Mouse (Mus musculus) layer of hippocampus, postnatal 25 days (tissue): ENCODE measurements at regions not wholly inside any gene's neighbourhood (a gene's known extent, or its start where the extent isn't known, plus 50 kb on each side); places are given as distances from the start of the nearest gene placed in this dataset.

Experiments
- DNase-seq, 2 experiments: peaks; one replicate each; pipeline ENCODE4 v3.0.0; 2022; ENCODE audit warnings: mixed read lengths in 2 of 2, low spot score in 1 of 2; ENCODE audit errors: extremely low spot score in 1 of 2

DNA sequence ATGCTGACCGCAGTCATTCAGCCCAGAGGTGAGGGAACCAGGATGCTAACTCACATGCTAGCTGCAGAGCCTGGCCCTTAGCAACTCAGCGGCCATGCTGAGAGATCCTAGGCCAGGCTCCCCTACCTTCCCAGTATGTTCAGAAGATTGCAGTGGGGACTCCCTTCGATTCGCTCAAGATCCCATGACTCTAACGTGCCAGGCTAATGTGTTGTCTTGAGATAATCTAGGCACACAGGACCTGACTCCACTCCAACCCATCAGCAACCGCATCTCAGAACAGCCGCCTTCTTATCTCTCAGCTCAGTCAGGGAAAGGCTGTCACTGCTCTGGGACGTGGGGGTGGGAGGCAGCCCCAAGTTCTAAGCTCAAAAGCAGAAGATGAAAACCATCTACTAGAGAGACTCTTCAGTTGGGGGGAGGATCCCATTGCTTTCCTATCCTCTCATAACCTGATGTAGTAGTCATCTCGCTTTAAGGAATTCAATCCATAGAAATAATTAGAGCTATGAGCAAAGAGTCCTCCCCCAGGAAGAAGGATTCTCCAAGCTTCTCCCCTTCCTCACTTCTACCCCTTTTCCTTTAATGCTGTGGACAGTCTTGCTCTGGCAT, 114.2 kb upstream of the Kit start:
- no peak for DNase-seq

DNA sequence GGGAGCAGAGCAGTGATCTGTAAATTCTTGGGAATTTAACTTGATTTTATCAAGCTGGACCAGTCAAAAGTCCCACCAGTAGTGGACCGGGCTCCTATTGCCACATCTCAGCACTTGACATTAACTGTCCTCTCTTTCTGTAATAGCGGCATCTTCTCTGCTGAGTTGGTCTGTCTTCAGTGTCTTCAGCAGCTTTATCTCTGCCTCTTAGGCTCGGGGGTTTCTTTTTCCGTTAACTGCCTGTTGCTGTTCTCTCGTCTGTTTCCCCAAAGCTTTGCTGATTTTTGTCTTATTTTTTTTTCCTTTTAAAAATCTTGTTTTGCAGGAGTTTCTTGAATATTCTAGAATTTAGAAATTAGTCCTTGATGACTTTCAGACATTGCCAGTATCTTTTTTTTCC, 113.3 kb upstream of the Kit start:
- no peak for DNase-seq

DNA sequence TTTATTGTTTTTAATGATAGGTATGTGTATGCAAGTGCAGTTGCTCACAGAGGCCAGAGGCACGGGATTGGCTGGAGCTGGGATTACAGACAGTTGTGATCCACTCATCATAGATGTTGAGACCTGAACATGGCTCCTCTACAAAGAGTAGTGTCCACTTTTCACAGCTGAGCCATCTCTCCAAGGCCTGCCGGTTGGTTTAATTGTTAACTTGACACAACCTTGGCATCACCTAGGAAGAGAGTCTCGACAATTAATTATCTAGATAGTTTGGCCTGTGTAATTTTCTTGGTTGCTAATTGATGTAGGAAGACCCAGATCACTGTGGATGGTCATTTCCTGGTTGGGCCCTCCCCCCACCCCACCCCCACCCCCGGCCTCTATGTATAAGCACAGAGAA, 111.1 kb upstream of the Kit start:
- no peak for DNase-seq

DNA sequence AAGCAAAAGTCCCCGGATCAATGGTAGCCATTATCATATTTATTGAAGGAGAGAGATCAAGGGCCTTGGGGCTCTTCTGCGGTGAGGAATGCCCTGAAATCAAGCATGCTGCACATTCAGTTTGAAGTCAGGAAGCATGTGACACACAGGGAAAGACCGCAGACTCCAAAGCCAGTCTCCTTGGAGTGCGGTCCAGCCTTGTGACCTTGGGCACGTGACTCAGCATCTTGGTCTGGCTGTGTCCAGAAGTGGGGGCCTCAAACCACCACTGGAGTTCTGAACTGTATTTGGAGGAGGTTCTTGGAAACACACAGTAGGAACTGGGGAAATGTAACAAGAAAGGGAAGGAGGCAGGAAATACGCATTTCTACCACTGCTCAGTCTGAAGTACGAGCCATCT, 109.0 kb upstream of the Kit start:
- DNase-seq, result no peak

DNA sequence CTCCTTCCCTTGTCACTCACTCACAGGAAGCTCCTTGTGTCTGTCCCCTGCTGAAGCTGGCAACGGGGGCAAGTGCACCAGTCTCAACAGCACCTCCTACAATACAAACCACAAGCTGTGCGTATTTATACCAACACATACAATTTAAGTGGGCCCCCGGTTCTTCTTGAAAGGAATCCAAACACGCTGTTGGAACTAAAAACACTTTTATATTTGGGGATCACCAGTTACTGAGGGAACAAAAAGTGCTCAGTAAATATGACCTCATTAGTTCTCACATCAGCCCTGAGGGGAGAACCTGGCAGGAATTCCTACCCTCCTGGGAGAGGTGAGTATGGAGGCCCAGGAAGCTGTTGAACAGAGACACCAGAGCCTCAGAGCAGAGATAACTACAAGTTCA, 107.8 kb upstream of the Kit start:
- no peak for DNase-seq

DNA sequence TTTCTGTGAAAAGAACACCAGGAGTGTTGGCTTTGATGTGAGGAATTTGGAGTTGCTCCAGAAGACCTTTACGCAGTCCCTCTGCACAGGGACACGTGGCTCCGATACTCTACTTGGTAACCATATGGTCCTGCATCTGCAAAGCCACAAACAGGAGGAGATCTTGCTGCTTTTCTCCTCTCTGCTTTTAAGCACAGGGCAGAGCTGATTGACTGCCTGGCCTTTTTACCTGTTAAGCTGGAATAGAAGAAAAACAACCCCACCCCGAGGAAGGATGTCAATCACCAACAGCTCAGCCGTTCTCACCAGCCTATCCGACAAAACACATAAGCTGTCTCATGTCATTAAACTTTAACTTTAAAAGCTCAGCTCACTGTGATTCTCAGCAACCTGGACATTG, 106.8 kb upstream of the Kit start:
- DNase-seq, result no peak

DNA sequence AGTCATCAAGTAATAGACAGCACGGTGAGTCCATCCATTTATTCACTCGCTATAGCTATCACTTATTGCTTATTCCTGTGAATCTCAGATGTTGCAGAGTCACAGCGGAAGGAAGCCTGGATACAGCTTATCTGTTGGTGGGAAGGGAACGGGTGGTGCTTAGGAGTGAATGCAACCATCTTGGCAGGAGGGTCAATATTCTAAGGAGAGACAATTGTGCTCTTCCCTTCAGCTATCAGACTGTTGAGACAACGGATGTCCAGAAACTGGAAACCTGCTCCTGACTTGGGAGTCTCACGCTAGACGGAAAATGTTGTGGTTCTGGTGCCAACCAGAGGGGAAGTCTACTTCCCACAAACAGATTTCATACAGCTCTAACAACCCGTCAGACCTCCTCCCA, 103.7 kb upstream of the Kit start:
- no peak for DNase-seq

DNA sequence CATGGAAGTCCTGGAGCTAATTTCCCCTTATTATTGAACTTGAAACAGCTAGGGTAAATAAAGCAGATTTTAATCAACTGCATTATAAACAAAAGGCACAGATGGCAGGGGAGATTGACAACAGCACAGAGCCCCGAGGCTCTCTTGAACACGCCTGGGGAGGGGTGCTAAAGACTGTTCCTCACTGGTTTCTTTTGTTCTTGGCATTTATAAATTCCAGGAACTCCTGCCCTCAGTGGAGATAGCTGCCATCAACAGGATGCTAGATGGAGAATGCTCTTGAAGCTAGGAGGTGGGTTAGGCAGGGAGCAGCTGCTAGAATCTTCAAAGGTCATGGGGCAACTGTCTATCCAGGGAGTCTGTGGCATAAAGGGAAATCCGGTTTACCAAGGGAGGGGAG, 102.2 kb upstream of the Kit start:
- DNase-seq, result no peak

DNA sequence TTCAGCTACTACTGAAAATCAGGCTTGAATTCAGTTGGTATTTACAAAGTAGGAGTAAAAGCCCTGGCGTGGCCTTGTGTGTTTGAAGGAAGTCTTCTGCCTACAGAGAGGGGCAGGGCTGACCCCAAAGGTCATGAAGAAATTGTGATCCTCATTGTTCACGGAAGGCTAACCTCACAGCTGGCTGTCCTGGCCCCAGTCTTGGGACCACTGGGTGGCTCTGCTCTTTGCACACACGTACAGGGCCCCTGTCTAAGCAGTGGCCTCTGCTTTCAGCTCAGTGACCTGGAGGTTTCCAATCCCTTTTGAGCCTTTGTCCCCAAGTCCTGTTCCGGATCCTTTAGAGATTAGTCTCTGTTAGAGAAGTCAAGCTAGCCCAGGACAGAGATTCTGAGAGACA, 99.3 kb upstream of the Kit start:
- DNase-seq, result no peak

DNA sequence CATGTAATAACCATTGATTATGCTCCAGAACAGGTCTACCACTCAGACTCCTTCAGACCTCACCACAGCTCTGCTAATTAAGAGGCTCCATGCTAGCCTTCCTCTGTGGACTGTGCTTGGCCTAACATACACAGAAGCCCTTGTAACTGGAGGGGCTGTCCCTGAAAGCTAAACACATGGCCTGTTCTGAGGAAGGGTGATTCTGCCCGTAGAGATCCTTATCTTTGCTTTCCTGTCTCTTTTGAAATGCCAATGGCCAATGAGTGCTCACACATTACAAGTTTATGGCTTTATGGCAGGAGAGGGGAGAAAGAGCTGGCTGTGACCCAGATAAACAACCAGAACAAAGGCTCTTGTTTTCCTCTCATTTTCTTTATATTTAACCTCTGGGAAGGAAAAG, 96.2 kb upstream of the Kit start:
- DNase-seq, result no peak

DNA sequence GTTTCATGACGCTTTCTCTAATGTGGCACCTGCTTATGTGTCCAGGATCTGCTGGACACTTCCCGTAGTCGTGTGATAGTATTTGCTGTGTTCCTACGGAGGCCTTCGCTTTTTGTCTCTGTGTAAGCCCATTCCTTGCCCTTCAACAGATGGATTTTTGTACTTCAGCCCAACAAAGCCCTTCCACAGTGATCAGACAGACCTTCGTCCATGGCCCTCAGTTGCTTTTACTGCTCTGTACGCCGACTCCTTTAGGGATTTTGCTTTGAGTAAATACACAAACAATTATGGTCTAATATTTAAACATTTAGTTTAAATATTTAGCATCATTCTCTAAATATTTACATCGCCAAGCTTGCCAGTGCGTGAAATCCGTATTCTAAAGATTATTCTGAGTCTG, 95.6 kb upstream of the Kit start:
- DNase-seq, result no peak

DNA sequence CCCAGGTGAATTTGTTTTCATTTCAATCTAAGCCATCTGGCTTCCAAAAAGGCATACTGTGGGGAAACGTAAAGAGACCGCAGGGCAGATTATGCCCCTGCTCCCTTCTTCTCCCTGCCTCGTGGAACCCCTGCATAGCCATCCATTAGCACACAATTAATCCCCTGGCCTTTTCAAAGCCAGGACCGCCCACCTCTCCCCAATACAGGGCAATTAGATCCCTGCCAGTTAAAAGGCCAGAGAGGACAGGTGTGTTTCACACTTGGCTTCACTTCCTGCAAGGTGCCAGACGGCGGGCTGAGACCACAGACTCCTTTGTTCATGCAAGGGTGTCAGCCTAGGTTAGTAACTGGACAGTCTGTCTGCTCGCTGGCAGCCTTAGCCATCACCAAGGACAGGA, 93.1 kb upstream of the Kit start:
- DNase-seq, result no peak

DNA sequence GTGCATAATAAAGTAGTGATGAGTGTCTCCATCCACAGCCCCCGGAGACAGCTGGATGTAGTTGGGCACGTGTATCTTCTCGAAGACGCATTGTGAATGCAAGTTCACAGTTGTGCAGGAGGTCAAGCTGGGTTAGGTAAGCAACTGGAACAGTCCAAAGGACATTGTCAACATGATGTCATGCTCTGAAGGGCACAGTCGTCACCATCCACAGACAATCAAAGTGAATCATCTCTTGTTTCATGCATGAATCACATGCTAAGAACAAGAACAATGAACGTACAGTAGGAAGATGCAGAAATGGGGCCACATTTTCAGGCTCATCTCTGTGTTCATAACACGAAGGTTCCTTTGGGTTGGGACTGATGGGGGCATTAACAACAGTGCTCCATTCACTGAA, 90.4 kb upstream of the Kit start:
- DNase-seq, result no peak

DNA sequence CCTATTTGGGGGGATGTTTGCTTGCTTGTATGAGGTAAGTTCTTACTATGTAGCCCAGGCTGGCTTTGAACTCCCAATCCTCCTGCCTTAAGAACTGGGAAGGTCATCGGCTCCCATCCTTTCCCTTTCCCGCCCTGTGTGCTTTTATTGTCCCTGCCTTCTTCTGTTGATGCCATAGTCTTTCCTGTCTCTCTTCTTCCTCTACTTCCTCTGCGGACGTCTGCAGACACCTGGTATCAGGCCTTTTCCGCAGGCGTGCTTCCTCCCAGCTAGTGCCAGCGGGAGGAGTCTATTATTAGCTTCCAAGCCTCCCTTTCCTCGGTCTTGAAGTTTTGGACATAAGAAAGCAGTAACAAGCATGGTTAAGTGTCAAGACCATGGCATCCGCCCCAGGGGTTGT, 83.9 kb upstream of the Kit start:
- no peak for DNase-seq

DNA sequence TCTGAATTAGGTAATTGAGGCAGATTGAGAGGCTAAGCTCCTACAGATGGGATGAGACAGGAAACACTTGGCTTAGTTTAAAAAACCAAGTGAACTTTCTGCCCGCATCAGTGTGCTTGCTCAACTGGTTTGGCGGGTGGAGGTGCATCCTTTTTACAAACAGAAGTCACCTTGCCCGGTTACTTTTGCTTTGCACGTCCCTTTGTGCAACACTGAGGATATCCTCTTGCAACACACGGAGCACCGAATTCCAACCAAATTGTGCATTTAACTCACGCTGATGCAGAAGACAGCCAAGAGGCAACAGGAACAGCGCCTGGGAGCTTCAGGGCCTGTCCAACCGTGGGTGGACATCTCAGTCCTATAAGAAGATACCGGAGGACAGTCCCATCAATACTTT, 80.6 kb upstream of the Kit start:
- no peak for DNase-seq

DNA sequence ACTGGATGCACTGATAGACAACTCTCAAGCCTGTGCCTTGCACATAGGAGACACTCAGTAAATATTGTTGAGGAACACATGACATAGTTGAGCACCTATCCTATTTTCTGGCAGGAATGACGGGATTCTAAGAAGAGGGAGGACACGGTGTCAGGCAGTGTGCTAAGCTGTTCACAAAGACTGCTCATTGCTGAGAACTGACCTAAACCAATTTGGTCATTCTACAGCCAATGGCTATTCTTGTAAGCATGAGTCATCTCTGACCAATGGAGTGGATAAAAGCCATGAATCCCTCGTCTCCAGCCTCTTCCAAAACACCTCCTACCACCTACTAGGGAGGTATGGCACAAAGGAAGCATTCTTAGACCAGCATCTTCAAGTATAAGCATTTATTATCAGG, 75.7 kb upstream of the Kit start:
- no peak for DNase-seq

DNA sequence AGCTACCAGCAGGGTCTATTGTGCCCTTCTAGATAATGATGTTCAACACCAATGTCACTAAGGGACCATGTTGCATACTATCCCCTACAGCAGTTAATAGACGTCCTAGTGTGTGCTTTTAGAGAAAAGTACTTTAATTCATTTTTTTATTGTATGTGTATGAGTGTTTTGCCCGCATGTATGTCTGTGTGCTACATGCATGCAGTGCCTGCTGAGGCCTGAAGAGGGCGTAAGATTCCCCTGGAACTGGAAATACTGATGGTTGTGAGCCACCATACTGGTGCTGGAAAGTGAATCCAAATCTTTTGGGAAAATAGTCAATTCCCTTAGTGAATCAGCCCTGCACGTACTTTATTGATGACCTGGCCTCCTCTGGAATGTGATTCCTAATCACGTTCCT, 75.0 kb upstream of the Kit start:
- DNase-seq, result no peak

DNA sequence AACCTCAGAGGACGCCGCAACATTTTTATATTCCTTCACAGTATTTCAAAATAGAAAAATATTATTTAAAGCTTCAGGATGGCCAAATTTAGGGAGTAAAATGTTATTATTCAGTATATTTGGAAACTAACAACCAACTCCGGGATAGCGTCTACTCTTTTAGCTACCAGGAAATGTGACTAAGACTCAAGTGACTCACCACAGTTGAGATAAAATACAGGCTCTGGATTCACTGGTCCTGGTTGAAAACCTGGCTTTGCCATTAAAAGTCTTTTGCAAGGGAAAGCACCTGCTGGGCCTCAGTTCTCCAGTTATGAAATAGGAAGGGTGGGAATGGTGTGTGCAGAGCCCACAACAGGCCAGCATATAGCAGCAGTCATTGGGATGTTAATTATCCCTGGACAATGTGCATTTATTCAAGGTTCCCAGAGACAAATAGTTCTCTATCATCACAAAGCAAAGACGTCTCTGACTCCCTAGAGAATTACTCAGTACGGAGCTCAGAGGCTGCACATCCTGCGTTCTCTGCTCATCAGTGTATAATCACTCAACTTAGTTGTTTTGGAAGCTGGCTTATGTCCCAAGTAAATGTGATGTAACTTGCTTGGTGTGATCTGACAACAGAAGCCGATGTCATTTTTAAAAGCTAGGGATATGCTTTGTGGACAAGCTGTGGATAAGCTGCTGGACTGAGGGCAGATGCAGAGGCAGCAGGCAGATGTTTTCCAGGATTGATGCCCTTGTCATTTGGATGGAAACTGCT, 73.9 kb upstream of the Kit start:
- DNase-seq, result no peak

DNA sequence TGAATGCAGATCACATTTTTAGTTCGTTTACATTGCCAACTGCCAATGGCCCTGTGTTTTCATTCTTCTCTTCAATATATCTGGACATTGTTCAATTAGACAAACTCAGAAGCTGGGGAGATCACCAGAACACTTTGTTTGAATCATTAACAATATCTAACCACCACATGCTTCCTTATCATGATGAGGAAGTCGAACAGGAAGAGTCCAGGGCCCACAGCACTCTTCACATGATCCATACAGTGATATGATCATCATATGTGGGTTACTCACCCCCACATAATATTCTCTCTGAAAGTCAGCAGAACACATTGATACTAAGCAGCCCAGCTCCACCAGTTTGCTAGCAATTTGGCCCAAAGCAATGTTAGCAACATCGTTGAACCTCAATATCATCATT, 71.0 kb upstream of the Kit start:
- DNase-seq, result no peak

DNA sequence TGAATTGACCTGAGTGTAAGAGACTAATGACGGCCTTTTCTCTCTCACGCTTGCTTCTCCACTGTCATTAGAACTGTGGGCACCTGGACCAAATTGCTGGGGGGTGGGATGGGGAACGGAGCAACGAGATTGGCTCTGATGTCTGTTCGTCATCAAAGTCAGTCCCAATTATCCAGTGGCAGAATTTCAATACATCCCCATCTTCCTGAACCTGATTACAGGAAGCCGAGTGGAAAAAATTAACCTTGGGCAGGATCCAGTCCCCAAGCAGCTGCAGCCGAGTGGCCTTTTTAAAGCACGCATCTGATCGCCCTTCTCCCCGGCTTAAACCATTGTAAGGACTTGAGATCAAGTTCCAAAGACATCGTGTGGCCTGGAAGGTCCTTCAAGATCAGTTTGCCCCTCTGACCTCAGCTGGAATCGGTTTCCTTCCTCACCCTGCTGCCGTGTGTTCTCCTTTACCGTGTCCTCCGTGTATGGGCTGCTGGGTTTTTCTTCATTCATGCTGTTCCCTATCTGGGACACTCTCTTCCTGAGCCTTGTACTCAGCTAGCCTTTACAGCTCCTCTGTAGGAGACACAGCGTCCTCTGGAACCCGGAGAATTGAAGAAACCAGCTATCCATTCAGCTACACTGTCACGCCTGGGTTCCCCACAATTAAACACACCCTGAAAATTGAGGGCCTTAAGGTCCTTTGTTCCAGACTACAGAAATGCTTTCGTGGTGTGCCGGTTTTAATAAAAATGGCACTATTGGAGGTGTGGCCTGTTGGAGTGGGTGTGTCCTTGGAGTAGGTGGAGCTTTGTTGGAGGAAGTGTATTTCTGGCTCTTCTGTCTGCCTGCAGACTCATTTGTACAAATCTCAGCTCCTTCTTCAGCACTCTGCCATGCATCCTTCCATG, 61.9 kb upstream of the Kit start:
- DNase-seq, result no peak

DNA sequence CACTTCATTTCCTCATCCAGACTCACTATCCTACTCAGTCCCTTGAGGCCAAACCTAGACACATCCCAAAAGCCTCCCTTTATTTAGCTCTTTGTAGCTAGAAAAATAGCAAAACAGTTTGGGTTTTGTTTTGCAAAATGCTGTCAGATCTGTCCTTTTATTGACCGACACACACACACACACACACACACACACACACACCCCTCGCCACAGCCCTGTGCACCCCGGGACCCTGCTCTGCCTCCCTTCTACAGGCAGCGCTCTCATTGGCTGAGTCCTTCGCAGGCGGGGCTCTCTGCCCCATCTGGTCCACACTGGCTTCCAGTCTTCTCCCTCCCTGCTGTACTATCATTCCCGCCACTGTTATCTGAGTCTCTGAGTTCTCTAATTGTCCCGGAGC, 56.5 kb upstream of the Kit start:
- DNase-seq, result no peak
